Mouse (Mus musculus): ENCODE results near the gene Rcor2.

The Rcor2 gene

GRCm38 (mm10) chr19:7294098-7294876 lies 27.2 kb downstream of the Rcor2 start:
- 64% methylated on average over 8 of the region's 8 CpGs for WGBS

DNA sequence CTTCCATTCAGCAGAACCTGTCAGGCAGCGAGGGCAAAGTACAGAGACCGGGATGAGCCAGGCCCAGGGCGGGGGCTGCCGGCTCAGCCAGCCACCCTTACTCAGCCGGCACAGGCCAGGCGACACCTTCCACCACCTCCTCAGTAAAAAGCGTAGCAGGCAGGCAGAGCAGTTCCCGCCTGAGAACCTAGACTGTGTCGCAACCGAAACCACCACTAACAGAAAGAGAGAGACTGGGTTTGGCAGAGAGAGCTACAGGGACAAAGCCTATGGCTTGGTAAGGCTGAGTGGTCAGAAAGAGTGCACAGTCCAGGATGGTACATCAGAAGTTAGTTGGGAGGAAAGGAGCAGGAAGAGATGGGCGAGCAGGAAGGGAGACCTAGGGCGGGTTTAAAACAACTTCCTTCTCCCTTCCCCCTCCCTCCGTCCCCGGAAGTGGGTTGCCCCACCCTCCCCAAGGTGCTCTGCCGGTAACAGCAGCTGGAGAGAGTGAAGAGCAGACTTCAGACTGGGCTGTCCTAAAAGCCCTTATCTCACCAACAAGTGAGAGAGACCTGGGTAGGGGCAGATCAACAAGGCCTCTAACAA lies 28.0 kb downstream of the Rcor2 start:
- WGBS, result 43% methylated on average over 15 of the region's 15 CpGs

DNA sequence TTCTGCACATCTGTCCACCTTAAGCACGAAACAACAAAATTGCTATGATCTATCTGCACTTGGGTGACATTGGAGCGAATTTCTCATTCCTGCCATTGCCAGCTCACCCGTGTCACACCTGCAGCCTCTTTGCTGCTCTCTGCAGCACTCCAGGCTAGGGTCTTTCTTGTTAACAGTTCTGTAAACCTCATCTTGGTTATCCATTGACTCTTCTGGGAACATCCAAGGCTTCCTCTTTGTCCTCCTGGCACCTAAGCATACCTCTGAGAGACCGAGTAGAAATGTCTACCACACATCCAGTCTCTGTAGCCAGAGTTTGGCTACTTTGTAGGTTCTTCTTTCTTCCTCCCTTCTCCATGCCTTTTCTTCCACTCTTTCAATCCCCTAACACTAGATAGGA lies 28.8 kb downstream of the Rcor2 start:
- 88% methylated on average over 4 of the region's 4 CpGs for WGBS

- WGBS, result 75% methylated on average over 1 of the region's 1 CpGs
These were observed 33.0 kb downstream of the Rcor2 start for GRCm38 (mm10) chr19:7300078-7300477.

GRCm38 (mm10) chr19:7301647-7302492 lies 34.7 kb downstream of the Rcor2 start:
- WGBS, result 23% methylated on average over 7 of the region's 7 CpGs

DNA sequence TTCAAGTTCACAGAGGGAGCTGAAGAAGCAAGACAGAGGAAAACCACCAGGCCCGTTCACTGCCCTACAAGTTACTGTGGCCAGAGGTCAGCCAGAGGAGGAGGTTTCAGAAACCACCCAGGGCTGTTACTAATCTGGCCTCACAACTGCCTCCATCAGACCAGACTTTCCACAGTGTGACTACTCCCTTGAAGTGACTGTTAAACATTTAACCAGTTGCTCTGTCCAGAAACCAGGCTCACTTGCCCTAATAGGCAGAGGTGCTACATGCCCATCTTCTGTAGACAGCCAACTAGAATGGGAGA lies 35.3 kb downstream of the Rcor2 start:
- 57% methylated on average over 1 of the region's 1 CpGs for WGBS

GRCm38 (mm10) chr19:7303796-7304195 lies 36.7 kb downstream of the Rcor2 start:
- 39% methylated on average over 6 of the region's 6 CpGs for WGBS

- WGBS, result 45% methylated on average over 2 of the region's 2 CpGs
These were observed 37.7 kb downstream of the Rcor2 start for GRCm38 (mm10) chr19:7304801-7305200.

GRCm38 (mm10) chr19:7305380-7306310 lies 38.5 kb downstream of the Rcor2 start:
- 71% methylated on average over 10 of the region's 11 CpGs for WGBS

GRCm38 (mm10) chr19:7306968-7307367 lies 39.8 kb downstream of the Rcor2 start:
- WGBS, result 57% methylated on average over 3 of the region's 3 CpGs

DNA sequence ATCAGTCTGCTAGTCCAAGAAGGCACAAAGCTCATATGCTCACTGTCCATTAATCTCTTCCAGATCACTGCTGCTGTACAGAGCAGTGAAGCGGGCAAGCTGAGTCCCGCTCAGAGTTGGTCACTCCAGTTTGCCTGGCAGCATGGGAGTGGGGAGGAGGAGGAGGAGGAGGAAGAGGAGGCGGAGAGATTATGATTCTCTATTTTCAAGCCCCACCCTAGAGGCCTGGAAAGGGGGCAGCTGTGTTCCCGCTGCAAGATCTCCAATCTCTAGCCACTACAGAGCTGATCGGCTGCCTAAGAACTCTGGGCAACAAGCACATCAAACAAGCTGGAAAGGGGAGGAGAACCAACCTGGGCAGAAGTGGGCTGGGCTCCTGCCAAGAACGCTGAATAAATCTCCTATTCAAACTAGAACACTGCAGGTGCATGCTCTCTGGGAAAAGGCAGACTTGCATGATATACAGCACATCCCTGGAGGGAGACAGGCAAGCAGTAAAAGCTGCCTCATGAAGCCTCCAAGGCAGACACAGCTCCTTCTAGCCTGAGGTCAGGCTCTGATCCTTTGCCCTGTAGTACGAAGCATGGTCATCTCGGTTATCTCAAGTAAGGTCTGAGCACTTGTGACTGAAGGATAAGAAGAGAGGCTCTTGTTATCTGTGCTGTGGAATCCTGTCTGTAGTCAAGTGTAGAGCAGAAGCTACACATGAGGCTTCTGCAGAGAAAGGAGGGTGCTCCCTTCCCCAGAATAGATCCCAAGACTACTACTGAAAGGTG lies 41.1 kb downstream of the Rcor2 start:
- 49% methylated on average over 8 of the region's 8 CpGs for WGBS

GRCm38 (mm10) chr19:7309738-7310330 lies 42.7 kb downstream of the Rcor2 start:
- WGBS, result 52% methylated on average over 2 of the region's 2 CpGs

DNA sequence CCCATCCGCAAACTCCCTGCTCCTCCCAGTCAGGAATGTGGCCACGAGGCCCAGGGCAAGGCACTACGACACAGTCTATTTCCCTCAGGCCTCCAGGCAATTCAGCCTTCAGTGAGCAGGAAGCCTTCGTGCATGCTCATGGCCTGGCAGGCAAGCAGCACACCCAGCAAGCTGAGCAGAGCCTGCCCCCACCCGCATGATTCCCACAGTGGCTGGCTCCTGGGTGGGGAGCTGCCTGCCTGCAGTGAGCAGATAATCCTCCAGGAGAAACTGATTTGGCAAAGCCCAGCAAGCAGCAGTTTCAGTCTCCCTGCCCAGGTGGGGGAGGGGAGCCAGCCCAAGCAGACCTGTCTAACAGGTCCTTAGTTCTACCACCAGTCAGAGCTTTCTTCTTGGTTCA lies 43.6 kb downstream of the Rcor2 start:
- WGBS, result 36% methylated on average over 5 of the region's 5 CpGs

DNA sequence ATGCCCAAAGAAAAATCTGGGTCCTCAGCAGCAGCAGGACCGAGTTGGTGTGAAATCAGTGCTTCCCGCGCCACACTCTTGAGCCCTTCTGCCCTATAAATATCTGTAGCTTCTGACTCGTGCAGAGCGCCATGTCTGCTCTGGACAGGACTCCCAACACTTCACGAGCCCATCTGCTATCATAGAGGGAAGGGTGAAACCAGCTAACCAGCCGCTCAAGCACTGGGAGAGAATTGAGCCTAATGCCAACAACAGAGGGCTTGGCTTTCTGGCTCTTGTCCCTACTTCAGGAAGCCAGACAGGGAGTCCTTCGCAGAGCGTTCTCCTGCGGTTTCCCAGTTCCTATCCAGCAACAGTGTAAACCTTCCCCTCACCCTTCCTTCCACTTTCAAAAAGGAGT lies 44.2 kb downstream of the Rcor2 start:
- WGBS, result 25% methylated on average over 10 of the region's 10 CpGs

GRCm38 (mm10) chr19:7313660-7314059 lies 46.5 kb downstream of the Rcor2 start:
- 88% methylated on average over 2 of the region's 2 CpGs for WGBS

DNA sequence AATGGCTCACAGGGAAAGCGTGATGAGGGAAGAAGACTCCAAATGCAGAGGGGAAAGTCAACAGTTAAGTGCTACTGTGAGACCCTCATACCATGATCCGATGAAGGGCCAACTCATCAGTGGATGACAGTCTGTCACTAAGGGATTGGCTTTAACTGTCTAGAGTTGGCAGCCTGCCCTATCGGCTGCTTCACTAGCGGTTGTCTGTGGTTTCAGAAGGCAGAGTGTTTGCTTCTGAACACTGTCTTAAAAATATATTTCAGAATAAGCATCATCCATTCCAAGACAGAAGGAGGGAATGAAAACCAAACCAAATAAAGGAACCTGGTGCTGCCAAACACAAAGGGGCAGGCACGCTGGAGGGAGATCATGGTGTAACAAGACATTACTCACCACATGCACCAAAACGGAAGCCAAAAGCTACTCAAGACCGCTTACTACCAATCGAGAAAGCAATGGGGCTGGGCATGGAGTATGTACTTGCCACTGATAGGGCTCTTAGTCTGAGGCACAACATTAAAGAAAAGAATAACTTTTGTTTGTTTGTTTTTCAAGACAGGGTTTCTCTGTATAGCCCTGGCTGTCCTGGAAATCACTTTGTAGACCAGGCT lies 48.0 kb downstream of the Rcor2 start:
- 35% methylated on average over 8 of the region's 8 CpGs for WGBS

GRCm38 (mm10) chr19:7315587-7315984 lies 48.5 kb downstream of the Rcor2 start:
- 72% methylated on average over 4 of the region's 4 CpGs for WGBS

DNA sequence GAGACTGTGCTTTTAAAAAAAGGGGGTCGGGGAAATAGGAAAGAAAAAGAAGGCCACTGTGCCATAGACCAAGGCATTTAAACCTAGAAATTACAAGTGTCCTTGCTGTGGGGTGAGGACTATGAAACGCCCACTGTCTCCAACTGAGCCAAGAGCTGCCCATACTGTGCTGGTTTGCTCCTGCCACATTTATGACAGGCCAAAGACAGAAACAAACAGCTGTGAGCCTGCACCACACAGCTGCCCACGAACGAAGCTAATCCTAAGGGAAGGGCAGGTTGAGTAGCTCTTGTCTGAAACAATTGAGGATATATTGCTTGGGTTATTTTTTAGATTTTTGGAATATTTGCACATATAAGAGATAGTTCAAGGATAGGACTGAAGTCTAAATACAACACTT lies 49.7 kb downstream of the Rcor2 start:
- 45% methylated on average over 4 of the region's 4 CpGs for WGBS

- WGBS, result 88% methylated on average over 4 of the region's 4 CpGs
These were observed 50.6 kb downstream of the Rcor2 start for GRCm38 (mm10) chr19:7317716-7318115.

DNA sequence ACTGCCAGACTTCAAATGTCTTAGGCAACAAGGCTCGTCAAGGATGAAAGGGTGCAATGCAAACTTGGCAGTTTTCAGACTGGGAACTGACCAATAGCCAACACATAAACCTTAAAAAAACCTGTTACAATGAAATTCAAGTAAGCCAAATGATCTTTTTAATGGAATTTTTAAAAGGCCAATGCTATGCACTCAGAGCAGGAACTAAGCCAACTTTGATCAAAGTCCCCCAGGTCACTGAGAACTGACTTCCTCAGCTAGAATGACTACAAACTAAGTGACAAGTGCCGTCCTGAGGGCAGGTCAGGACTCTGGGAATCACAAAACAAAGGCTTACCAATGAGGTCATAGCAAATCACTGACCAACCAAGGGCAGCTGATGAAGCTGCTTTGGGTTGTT lies 53.1 kb downstream of the Rcor2 start:
- 51% methylated on average over 2 of the region's 2 CpGs for WGBS
